Mouse (Mus musculus) embryo, embryonic 9.5 days (tissue): ENCODE measurements around the gene Cxcr5.
"Not testable (repeated sequence)": the region's sequence is repeated elsewhere in the genome, so short reads cannot be mapped to it uniquely, and the experiment has no call there.

Experiments
- DNase-seq: peaks from one replicate; pipeline ENCODE4 v3.0.0-alpha.2; 2017; ENCODE audit errors: extremely low spot score

Cxcr5 gene

GRCm38 (mm10) chr9:44587262-44588160 is 25.8 kb upstream of the Cxcr5 start:
- DNase-seq, result no peak

- no peak for DNase-seq
Measured at GRCm38 (mm10) chr9:44586640-44587261, 25.1 kb upstream of the Cxcr5 start.

GRCm38 (mm10) chr9:44582390-44582789 is 20.7 kb upstream of the Cxcr5 start:
- DNase-seq, result no peak

GRCm38 (mm10) chr9:44581423-44581822 is 19.7 kb upstream of the Cxcr5 start:
- DNase-seq, result no peak

- DNase-seq, result no peak
Measured at GRCm38 (mm10) chr9:44580085-44580484, 18.4 kb upstream of the Cxcr5 start.

GRCm38 (mm10) chr9:44579392-44579791 is 17.7 kb upstream of the Cxcr5 start:
- DNase-seq, result no peak

GRCm38 (mm10) chr9:44576046-44576445 is 14.4 kb upstream of the Cxcr5 start:
- not testable (repeated sequence) for DNase-seq

GRCm38 (mm10) chr9:44575095-44575494 is 13.4 kb upstream of the Cxcr5 start:
- no peak for DNase-seq

GRCm38 (mm10) chr9:44573306-44573705 is 11.6 kb upstream of the Cxcr5 start:
- DNase-seq, result no peak

GRCm38 (mm10) chr9:44570939-44571382 is 9.3 kb upstream of the Cxcr5 start:
- DNase-seq, result no peak

GRCm38 (mm10) chr9:44568083-44568455 is 6.4 kb upstream of the Cxcr5 start:
- DNase-seq, result no peak

- no peak for DNase-seq
Measured at GRCm38 (mm10) chr9:44567338-44568082, 5.8 kb upstream of the Cxcr5 start.

- peak; percentile 5 for DNase-seq
Measured at GRCm38 (mm10) chr9:44565367-44565766, 3.7 kb upstream of the Cxcr5 start.

- DNase-seq, result no peak
Measured at GRCm38 (mm10) chr9:44562936-44563335, 1.3 kb upstream of the Cxcr5 start.

GRCm38 (mm10) chr9:44552161-44552560 is 9.5 kb downstream of the Cxcr5 start:
- no peak for DNase-seq

GRCm38 (mm10) chr9:44551138-44551537 is 10.5 kb downstream of the Cxcr5 start:
- DNase-seq, result no peak

- DNase-seq, result no peak
Measured at GRCm38 (mm10) chr9:44548412-44549152, 13.1 kb downstream of the Cxcr5 start.

GRCm38 (mm10) chr9:44544986-44545385 is 16.7 kb downstream of the Cxcr5 start:
- no peak for DNase-seq

GRCm38 (mm10) chr9:44542364-44542763 is 19.3 kb downstream of the Cxcr5 start:
- DNase-seq, result no peak

- DNase-seq, result no peak
Measured at GRCm38 (mm10) chr9:44540676-44541075, 21.0 kb downstream of the Cxcr5 start.

GRCm38 (mm10) chr9:44539816-44540421 is 21.8 kb downstream of the Cxcr5 start:
- no peak for DNase-seq
